Mouse (Mus musculus) liver, adult 2 months (tissue): ENCODE results near the gene Mettl24.

Experiments
- CTCF ChIP-seq: fragments of 200-500 bp; IDR thresholded peaks from 2 replicates; pipeline ENCODE4 v1.5.1; 2011; ENCODE audit warnings: low read depth, low read length, control low read depth
- POLR2A ChIP-seq: fragments of 200-500 bp; IDR thresholded peaks from 2 replicates; pipeline ENCODE4 v1.6.1; 2011; ENCODE audit warnings: low read length, control low read depth; ENCODE audit not compliant: insufficient read depth; ENCODE audit errors: extremely low read depth

- TF ChIP-seq CTCF (no peak), POLR2A (no peak)
These were observed 779 bp downstream of the Mettl24 start for GRCm38 (mm10) chr10:40683868-40684253.
